ENCODE assay signal across 18 mouse cellular contexts in the genomic region with DNA sequence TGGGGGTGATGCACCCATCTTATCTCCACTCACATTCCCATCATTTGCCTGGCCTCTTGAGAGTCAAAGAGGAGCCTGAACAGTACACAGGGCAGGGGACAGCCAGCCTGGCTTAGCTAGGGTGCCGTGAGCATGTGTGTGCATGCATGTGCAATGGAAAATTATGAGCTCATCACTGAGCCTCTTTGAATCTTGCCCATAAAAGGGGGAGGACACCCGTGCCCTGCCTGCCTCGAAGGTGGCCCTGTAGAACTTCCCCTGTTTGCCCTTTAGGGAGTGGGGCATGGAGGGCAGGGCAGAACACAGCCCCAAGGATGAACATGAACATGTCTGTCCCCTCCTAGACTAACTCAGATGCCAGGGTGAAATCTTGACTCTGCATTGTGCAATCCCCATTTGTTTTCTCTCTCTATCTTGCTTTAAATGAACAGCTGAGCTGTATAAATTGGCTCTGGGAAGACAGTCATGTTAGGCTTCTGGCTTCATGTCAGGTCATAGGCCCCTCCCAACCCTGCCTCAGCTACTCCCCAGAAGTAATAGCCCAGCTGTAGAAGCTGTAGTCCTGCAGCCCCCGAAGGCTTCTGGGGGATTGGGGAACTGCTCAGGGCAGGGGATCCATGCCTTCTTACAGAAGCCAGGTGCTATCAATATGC. TPM values are rescaled to one million over a fixed set of nuclear protein-coding genes. Genes with fewer than 3 reads are reported as not detected.
DNase-seq lines count a peak whose midpoint lies in the region; ATAC-seq and TF ChIP-seq lines count a peak whose summit lies in the region.
"Had no signal": no experiment of that assay in that cellular context is flagged by ENCODE, and none has a peak within 500 bp of the region (broad histone marks: within the 10 kb centered on the region; RNA-seq: fewer than 3 reads in every experiment).

No protein-coding gene starts in this region.

- intact Hi-C loops in gastrocnemius, adult 2 months (cut with DNase I): no loop called here
- intact Hi-C loops in heart, postnatal 36 days (cut with DNase I): no loop called here

- no peaks in the 10 kb centered on the region for H3K36me3 ChIP-seq in forebrain, embryonic 12.5 days (replicated peaks)
- H3K36me3 ChIP-seq: embryonic facial prominence, embryonic 13.5 days; hindbrain, embryonic 15.5 days had no signal

- DNase-seq in gastrocnemius, adult 2 months: peak; percentile 35
- DNase-seq in gastrocnemius, postnatal 10 days: no peak
- DNase-seq in heart, postnatal 36 days: peak; percentile 23 to 43
- no peak for DNase-seq in frontal cortex, postnatal 14 days (ENCODE audit: low spot score in 2 of 2)
- DNase-seq: cerebellum, adult 2 months; forebrain, postnatal 0 days; kidney, postnatal 14 days; midbrain, embryonic 14.5 days; spleen, adult 18-20 months; thymus, adult 18-20 months had no signal

- no peaks in the 10 kb centered on the region for H3K9me3 ChIP-seq in forebrain, embryonic 12.5 days
- H3K9me3 ChIP-seq: embryonic facial prominence, embryonic 13.5 days; hindbrain, embryonic 15.5 days had no signal

- H3K4me3 ChIP-seq in gastrocnemius, adult 2 months: no peak overlapping the region
- H3K4me3 ChIP-seq in forebrain, embryonic 12.5 days (replicated peaks): no peak overlapping the region
- H3K4me3 ChIP-seq: embryonic facial prominence, embryonic 13.5 days; hindbrain, embryonic 15.5 days; left cerebral cortex, adult 2 months had no signal

- ATAC-seq in activated CD4-positive, CD25-positive, alpha-beta regulatory T cell, adult 4 months: peak; percentile 80
- ATAC-seq in megakaryocyte progenitor cell, adult 5-6 weeks (replicated peaks; ENCODE audit: poor library complexity): peak; percentile 68
- ATAC-seq in frontal cortex, adult (ENCODE audit: low TSS enrichment): no peak
- ATAC-seq in forebrain, embryonic 12.5 days (ENCODE audit: low FRiP score): no peak
- ATAC-seq: forebrain, postnatal 0 days had no signal

- 88% methylated on average over 4 of the region's 4 CpGs for WGBS in forebrain, embryonic 12.5 days

- H3K9ac ChIP-seq in forebrain, embryonic 12.5 days: no peak overlapping the region
- H3K9ac ChIP-seq: embryonic facial prominence, embryonic 13.5 days; forebrain, postnatal 0 days; hindbrain, embryonic 15.5 days; liver, embryonic 14.5 days had no signal

- no peak overlapping the region for H3K4me2 ChIP-seq in forebrain, embryonic 12.5 days
- H3K4me2 ChIP-seq: embryonic facial prominence, embryonic 13.5 days; hindbrain, embryonic 15.5 days had no signal

- H3K27me3 ChIP-seq in forebrain, embryonic 12.5 days: no peaks in the 10 kb centered on the region
- H3K27me3 ChIP-seq: embryonic facial prominence, embryonic 13.5 days; hindbrain, embryonic 15.5 days had no signal

- H3K4me1 ChIP-seq in forebrain, embryonic 12.5 days: no peaks in the 10 kb centered on the region
- H3K4me1 ChIP-seq: hindbrain, embryonic 15.5 days had no signal

- H3K27ac ChIP-seq in gastrocnemius, adult 2 months: no peak overlapping the region
- H3K27ac ChIP-seq in forebrain, embryonic 12.5 days: no peak overlapping the region
- H3K27ac ChIP-seq: embryonic facial prominence, embryonic 13.5 days; hindbrain, embryonic 15.5 days; left cerebral cortex, adult 2 months; liver, embryonic 14.5 days had no signal

- TF ChIP-seq CTCF in gastrocnemius, adult 2 months (IDR thresholded peaks at IDR 0.05): no peak

RNA-seq across cellular contexts. Expression of a gene that starts 14.6 kb away (rescaled TPM):
- under 1 TPM in 1 of 2 experiments, not detected in 1; 0.99 TPM for total RNA-seq in gastrocnemius, adult 2 months (2021)
- total RNA-seq in gastrocnemius, postnatal 10 days (2021): under 1 TPM in 1 of 2 experiments, not detected in 1; 0.25 TPM
- polyA plus RNA-seq in activated CD4-positive, CD25-positive, alpha-beta regulatory T cell, adult 4 months (2017; shearing (Covaris generic)): 100 to 1,000 TPM; 150 to 152 TPM
- total RNA-seq in heart, postnatal 36 days (2021): not detected
- 1.9 and 2.5 TPM in 2 replicates for total RNA-seq in megakaryocyte progenitor cell, adult 5-6 weeks (2015)
- 1.9 and 2.2 TPM in 2 replicates for total RNA-seq in megakaryocyte progenitor cell, adult 5-6 weeks (2017)
- polyA plus RNA-seq in forebrain, embryonic 12.5 days (2016; fragmentation: Nextera tagmentation; extraction: Ambion mirVana): 0.40 and 0.47 TPM in 2 replicates
- total RNA-seq: forebrain, postnatal 0 days; left cerebral cortex, adult 2 months had no signal

Comparison
In these comparisons a context has a peak if more than half of its experiments do, and no peak if none do; other contexts are left out.
1. DNase-seq: peak in gastrocnemius, adult 2 months (single experiment) and heart, postnatal 36 days (2 of 2); none in gastrocnemius, postnatal 10 days (single experiment) and frontal cortex, postnatal 14 days (0 of 2).
2. ATAC-seq: peak in activated CD4-positive, CD25-positive, alpha-beta regulatory T cell, adult 4 months (single experiment) and megakaryocyte progenitor cell, adult 5-6 weeks (single experiment); none in frontal cortex, adult (single experiment) and forebrain, embryonic 12.5 days (single experiment).